Mouse (Mus musculus): ENCODE measurements around the gene Ppp4r3a. TPM values are rescaled to one million over a fixed set of nuclear protein-coding genes. Genes with fewer than 3 reads are reported as not detected.

Gene Ppp4r3a
- polyA plus RNA-seq, 1 experiment = 60.1 TPM

DNA sequence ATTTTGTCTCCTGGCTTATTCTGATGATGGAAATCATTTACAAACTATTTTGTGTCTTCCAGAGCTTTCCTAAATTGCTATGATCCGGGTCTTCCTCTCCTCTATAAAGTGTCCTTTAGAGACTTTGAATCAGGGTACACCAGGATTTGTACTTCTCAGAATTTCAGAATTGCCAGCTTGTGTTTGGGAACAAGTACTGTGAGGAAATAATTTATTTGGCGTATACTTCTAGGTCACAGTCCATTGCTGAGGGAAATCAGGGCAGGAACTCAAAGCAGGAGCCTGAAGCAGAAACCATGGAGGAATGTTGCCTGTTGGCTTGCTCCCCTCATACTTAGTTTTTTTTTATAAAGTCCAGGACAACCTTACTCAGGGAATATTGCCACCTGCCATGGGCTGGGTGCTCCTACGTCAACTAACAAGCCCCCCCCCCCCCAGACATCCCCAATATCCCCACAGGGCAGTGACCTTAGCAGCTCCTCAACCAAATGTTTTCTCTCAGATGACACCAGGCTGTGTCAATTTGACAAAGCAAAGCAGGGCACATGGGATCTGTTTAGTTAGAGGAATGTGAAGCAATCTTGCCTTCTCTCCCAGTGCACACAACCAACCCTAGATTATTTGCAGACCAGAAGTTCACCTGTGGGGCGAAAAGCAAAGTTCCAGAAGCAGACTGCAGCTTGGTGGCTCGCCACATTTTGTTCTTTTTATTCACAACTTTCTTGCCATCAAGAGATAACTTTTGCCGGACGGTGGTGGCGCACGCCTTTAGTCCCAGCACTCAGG, 1.6 kb upstream of the Ppp4r3a start:
- no peak overlapping the region for H3K27ac ChIP-seq (ENCODE audit: insufficient read depth, low read depth, low read length)
- no peak overlapping the region for H3K4me3 ChIP-seq (ENCODE audit: insufficient read depth, low read length)
- peaks cover 3% of the 10 kb centered on the region for H3K4me1 ChIP-seq (ENCODE audit: control insufficient read depth, insufficient read depth, low read length)
- TF ChIP-seq POLR2A (IDR thresholded peaks at IDR 0.05; ENCODE audit: borderline replicate concordance, low read depth, low read length) = no peak
- TF ChIP-seq CTCF (IDR thresholded peaks at IDR 0.05; ENCODE audit: low read depth, low read length) = no peak

DNA sequence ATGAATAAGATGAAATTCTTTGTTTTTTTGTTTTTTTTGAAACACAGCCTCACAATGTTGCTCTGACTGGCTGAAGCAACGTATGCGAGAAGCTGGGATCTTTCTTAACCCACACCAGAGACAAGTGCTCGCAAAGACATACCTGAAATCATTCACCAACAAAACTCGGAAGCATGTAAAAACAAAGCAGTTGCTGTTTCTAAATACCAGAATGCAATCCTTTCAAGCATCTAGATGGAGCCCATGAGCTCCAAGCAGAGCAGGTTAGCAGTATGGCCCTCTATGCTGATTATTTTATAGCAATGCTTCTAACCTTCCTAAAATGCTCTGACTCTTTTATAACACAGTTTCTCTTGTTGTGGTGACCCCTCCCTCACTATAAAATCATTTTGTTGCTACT, 735 bp upstream of the Ppp4r3a start:
- Histone ChIP-seq H3K4me1 (ENCODE audit: control insufficient read depth, insufficient read depth, low read length) (peaks cover 3% of the 10 kb centered on the region), H3K27ac (ENCODE audit: insufficient read depth, low read depth, low read length) (peak overlapping the region; percentile 87), H3K4me3 (ENCODE audit: insufficient read depth, low read length) (peak overlapping the region; percentile 86)
- TF ChIP-seq POLR2A (IDR thresholded peaks at IDR 0.05; ENCODE audit: borderline replicate concordance, low read depth, low read length) (no peak), CTCF (IDR thresholded peaks at IDR 0.05; ENCODE audit: low read depth, low read length) (no peak)

DNA sequence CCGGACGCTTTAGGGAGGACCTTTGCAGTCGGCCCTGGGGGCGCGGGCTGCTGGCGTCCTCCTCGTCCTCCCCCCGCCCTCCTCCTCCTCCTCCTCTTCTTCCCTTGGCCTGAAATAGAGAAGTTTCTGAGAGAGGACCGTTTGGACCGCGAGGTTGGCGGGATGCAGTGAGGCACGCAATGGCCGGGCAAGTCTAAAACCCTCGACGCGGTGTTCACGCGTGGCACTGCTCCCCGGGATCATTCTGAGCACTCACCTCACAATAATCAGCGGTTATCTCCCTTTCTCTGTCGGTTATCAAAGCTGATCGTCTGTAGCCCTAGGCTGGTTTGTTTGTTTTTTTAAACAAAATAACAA, 315 bp upstream of the Ppp4r3a start:
- H3K4me1 ChIP-seq (ENCODE audit: control insufficient read depth, insufficient read depth, low read length) = peaks cover 3% of the 10 kb centered on the region
- H3K4me3 ChIP-seq (ENCODE audit: insufficient read depth, low read length) = peak overlapping the region; percentile 86
- H3K27ac ChIP-seq (ENCODE audit: insufficient read depth, low read depth, low read length) = peak overlapping the region; percentile 87
- TF ChIP-seq CTCF (IDR thresholded peaks at IDR 0.05; ENCODE audit: low read depth, low read length) = no peak
- TF ChIP-seq POLR2A (IDR thresholded peaks at IDR 0.05; ENCODE audit: borderline replicate concordance, low read depth, low read length) = no peak

DNA sequence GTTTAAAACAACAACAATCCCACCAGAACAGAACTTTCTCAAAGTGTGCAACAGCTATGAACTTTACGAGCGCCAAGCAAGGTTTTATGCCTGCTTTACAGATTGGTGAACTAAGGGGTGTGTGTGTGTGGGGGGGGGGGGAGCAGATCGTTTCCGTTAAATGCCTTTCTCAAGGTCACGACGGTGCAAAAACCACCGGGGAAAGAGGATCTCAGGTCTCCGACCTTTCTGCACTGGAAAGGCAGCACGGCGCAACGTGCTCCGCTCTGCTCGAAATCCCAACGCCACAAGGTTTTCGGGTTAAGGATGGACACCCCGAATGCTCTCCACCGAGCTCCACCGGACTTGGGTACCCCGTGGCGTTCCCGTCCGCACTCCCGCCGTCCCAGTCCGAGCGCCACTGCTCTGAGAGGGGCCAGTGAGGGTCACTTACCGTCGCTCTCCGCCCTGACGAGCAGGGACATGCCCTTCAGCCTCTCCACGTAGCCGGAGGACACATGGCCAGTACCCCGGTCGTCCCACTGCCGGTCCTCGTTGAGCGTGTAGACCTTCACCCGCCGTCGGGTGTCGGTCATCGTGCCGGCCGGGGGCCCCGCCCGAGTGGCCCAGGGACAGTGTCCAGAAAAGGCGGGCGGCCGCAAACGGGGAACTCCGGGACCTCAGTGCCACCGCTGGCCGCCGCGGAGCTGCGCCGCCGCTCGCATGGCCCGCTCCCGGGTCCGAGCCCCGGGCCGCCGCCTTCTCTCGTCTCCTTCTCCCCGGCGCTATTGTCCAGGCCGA, 1.0 kb downstream of the Ppp4r3a start:
- Histone ChIP-seq H3K4me3 (ENCODE audit: insufficient read depth, low read length) (peak overlapping the region; percentile 86), H3K4me1 (ENCODE audit: control insufficient read depth, insufficient read depth, low read length) (peaks cover 3% of the 10 kb centered on the region), H3K27ac (ENCODE audit: insufficient read depth, low read depth, low read length) (peak overlapping the region; percentile 87)
- TF ChIP-seq POLR2A (IDR thresholded peaks at IDR 0.05; ENCODE audit: borderline replicate concordance, low read depth, low read length) (no peak), CTCF (IDR thresholded peaks at IDR 0.05; ENCODE audit: low read depth, low read length) (no peak)

DNA sequence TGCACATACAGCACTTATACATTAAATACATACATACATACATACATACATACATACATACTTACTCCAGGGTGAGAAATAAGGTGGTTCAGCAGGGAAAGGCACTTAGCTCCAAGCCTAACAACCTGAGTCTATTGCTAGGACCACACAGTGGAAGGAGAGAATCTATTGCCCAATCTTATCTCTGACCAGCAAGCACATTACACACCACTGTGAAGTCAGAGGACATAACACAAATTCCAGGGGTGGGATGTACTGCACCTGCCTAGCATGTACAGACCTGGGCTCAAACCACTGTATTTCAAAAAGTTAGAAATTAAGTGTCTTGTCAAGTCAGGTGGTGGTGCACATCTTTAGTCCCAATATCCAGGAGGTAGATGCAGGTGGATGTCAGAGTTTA, 5.5 kb downstream of the Ppp4r3a start:
- TF ChIP-seq CTCF (IDR thresholded peaks at IDR 0.05; ENCODE audit: low read depth, low read length) = no peak
- TF ChIP-seq POLR2A (IDR thresholded peaks at IDR 0.05; ENCODE audit: borderline replicate concordance, low read depth, low read length) = no peak
- H3K27ac ChIP-seq (ENCODE audit: insufficient read depth, low read depth, low read length) = no peak overlapping the region
- no peak overlapping the region for H3K4me3 ChIP-seq (ENCODE audit: insufficient read depth, low read length)
- peaks cover 15% of the 10 kb centered on the region for H3K4me1 ChIP-seq (ENCODE audit: control insufficient read depth, insufficient read depth, low read length)

DNA sequence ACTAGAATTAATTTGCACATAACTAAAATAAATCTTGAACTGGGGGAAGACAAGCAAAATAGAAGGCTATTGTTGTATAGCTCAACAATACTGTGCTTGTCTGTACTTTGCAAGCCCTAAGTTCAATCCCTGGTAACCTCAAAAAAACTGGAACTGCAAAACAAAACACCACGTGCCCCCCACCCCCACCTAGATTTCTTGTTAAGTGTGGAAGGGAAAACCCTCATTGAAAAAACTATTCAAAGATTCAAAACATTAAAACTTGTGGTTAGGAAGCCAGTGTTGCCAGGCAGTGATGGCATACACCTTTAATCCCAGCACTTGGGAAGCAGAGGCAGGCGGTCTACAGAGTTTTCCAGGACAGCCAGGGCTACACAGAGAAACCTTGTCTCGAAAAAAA, 8.1 kb downstream of the Ppp4r3a start:
- Histone ChIP-seq H3K4me1 (ENCODE audit: control insufficient read depth, insufficient read depth, low read length) (peaks cover 24% of the 10 kb centered on the region), H3K4me3 (ENCODE audit: insufficient read depth, low read length) (no peak overlapping the region), H3K27ac (ENCODE audit: insufficient read depth, low read depth, low read length) (no peak overlapping the region)
- TF ChIP-seq CTCF (IDR thresholded peaks at IDR 0.05; ENCODE audit: low read depth, low read length) = no peak
- no peak for TF ChIP-seq POLR2A (IDR thresholded peaks at IDR 0.05; ENCODE audit: borderline replicate concordance, low read depth, low read length)

DNA sequence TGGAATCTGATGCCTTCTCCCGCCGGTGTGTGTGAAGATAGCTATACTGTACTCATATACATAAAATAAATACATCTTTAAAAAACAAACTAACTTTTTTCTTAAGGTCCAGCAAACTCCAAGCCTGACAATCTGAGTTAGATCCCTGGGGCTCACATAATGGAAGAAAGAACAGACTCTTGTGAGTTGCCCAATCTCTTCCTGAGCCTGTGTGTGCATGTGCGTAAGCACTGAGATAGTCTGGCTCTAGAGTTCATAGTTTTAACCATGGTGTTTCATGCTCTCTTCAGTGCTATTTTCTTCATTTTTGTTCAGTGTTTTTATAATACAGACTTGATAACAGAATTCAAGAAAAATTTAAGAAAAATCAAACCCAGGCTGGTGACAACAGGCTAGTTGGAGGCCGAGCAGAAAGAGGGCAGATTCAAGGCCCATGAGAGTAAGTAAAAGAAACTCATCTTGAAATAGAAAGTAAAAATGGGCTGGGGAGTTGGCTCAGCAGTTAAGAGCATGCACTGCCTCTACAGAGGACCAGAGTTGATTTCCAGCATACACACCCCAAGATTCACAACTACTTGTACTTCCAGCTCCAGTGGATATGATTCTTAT, 8.6 kb downstream of the Ppp4r3a start:
- Histone ChIP-seq H3K27ac (ENCODE audit: insufficient read depth, low read depth, low read length) (peak overlapping the region; percentile 15; the same call in 1 of the 2 replicates), H3K4me3 (ENCODE audit: insufficient read depth, low read length) (no peak overlapping the region)
- TF ChIP-seq CTCF (IDR thresholded peaks at IDR 0.05; ENCODE audit: low read depth, low read length) = no peak
- no peak for TF ChIP-seq POLR2A (IDR thresholded peaks at IDR 0.05; ENCODE audit: borderline replicate concordance, low read depth, low read length)

DNA sequence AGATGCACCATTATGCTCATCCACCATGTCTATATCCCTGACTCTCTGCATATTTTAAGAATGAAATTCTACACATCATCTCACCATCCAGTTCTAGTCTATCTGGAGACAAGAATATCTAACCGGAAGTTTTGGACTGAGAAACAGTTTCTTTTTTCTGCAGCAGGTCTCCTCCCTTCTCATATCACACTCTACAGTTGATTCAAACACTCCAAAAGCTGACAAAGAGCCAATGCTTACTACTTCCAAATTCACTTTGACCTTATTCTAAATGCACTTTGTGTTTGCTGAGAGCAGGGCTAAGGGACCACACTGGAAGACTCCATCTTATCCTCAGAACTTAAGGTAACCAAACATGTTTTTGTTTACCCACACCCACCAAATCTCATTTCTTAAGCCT, 13.7 kb downstream of the Ppp4r3a start:
- Histone ChIP-seq H3K27ac (ENCODE audit: insufficient read depth, low read depth, low read length) (no peak overlapping the region), H3K4me1 (ENCODE audit: control insufficient read depth, insufficient read depth, low read length) (peaks cover 9% of the 10 kb centered on the region), H3K4me3 (ENCODE audit: insufficient read depth, low read length) (no peak overlapping the region)
- no peak for TF ChIP-seq POLR2A (IDR thresholded peaks at IDR 0.05; ENCODE audit: borderline replicate concordance, low read depth, low read length)
- no peak for TF ChIP-seq CTCF (IDR thresholded peaks at IDR 0.05; ENCODE audit: low read depth, low read length)

More for the DNA sequence above, 8.6 kb downstream of the Ppp4r3a start:
- peaks cover 24% of the 10 kb centered on the region for H3K4me1 ChIP-seq (ENCODE audit: control insufficient read depth, insufficient read depth, low read length)

DNA sequence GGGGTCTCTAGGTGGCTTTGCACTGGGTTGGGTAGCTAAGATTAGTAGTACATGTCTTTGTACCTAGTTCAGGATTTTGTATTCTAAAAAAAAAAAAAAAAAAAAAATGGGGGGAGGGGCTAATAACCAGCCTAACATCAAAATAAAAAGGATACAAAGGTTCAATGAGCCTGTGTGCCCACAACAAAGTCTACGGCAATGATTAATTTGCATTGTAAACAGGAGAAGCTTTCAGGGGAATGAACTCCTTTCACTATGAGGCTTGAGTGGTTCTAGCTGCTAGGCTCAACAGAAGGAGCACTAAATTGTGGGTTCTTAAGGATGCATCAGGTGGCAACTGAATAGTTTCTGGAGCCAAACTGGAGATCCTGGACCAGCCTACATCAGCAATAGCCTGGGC, 17.2 kb downstream of the Ppp4r3a start:
- TF ChIP-seq CTCF (IDR thresholded peaks at IDR 0.05; ENCODE audit: low read depth, low read length) = no peak
- TF ChIP-seq POLR2A (IDR thresholded peaks at IDR 0.05; ENCODE audit: borderline replicate concordance, low read depth, low read length) = no peak

More for the DNA sequence above, 17.2 kb downstream of the Ppp4r3a start:
- Histone ChIP-seq H3K4me3 (ENCODE audit: insufficient read depth, low read length) (no peak overlapping the region), H3K27ac (ENCODE audit: insufficient read depth, low read depth, low read length) (no peak overlapping the region), H3K4me1 (ENCODE audit: control insufficient read depth, insufficient read depth, low read length) (peaks cover 2% of the 10 kb centered on the region; the same call in 1 of the 2 replicates)

Data from bone marrow macrophage, adult 2 months (primary cell).